18 mouse cellular contexts compared by ENCODE assay signal in the genomic region with DNA sequence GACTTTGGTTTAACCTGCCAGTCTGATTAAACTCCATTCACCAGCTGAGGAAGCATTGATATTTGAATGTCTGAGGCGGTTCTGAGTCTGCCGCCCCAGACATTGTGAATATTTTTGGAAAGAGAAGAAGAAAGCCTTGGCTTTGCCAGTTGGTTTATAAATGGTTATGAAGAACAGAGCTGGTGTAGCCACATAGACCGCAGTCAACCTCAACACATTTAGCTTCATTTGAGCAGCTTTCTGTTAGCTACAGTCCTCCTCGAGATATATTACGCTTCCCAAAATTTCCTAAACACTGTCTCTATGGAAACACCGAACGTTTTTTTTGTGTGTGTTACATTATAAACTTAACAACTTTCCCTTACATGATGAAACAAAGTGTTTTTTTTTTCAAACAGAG.
"Had no signal": no experiment of that assay in that cellular context is flagged by ENCODE, and none has a peak within 500 bp of the region (broad histone marks: within the 10 kb centered on the region; RNA-seq: fewer than 3 reads in every experiment).

No protein-coding gene starts in this region.

- ATAC-seq: liver, postnatal 0 days; lung, postnatal 0 days had no signal

- H3K4me1 ChIP-seq: liver, embryonic 15.5 days; lung, embryonic 15.5 days; megakaryocyte, embryonic 14.5 days; midbrain, embryonic 12.5 days; neural tube, embryonic 12.5 days had no signal

- H3K9me3 ChIP-seq: liver, embryonic 15.5 days; lung, embryonic 15.5 days; megakaryocyte, embryonic 14.5 days; midbrain, embryonic 12.5 days; neural tube, embryonic 12.5 days; stomach, embryonic 15.5 days had no signal

- H3K9ac ChIP-seq: liver, embryonic 15.5 days; liver, postnatal 0 days; lung, embryonic 15.5 days; midbrain, embryonic 12.5 days; neural tube, embryonic 12.5 days; stomach, embryonic 15.5 days had no signal

- H3K4me3 ChIP-seq: liver, embryonic 15.5 days; lung, embryonic 15.5 days; megakaryocyte, embryonic 14.5 days; midbrain, embryonic 12.5 days; neural tube, embryonic 12.5 days; stomach, embryonic 15.5 days had no signal

- H3K4me2 ChIP-seq: liver, embryonic 15.5 days; lung, embryonic 15.5 days; midbrain, embryonic 12.5 days; neural tube, embryonic 12.5 days; stomach, embryonic 15.5 days had no signal

- H3K36me3 ChIP-seq: liver, embryonic 15.5 days; lung, embryonic 15.5 days; midbrain, embryonic 12.5 days; neural tube, embryonic 12.5 days; stomach, embryonic 15.5 days had no signal

- H3K27me3 ChIP-seq: liver, embryonic 15.5 days; lung, embryonic 15.5 days; megakaryocyte, embryonic 14.5 days; midbrain, embryonic 12.5 days; neural tube, embryonic 12.5 days; stomach, embryonic 15.5 days had no signal

- H3K27ac ChIP-seq: liver, embryonic 15.5 days; lung, embryonic 15.5 days; macrophage; midbrain, embryonic 12.5 days; neural tube, embryonic 12.5 days; stomach, embryonic 15.5 days; stomach, postnatal 0 days had no signal

- DNase-seq: liver, postnatal 0 days; lung, adult 2 months; lung, postnatal 14 days; lung, postnatal 36 days; midbrain, embryonic 14.5 days; right cerebral cortex, postnatal 14 days; thymus, adult 18-20 months; thymus, postnatal 14 days; thymus, postnatal 36 days had no signal
